Mouse (Mus musculus): ENCODE data around the gene Ern1.

Gene Ern1

DNA sequence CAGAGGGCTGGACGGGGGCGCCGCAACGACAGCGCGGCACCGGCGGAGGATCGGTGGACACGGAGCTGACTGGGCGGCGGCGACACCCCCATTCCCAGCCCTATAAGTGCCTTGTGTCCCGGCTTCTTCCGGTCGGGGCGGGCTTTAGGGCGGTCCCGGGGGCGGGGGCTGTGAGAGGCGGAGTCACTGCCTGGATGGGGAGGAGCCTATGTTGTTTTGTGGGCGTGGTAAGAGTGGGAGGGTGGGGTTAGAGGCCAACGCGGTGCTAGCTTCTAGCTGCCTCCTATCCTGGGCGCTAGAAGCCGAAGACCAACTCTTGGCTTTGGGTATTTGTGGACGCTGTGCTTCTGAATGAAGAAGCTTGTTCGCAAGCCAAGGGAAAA is at the start of gene Ern1:
Gene Ern1, minus strand, starts transcription at position 120 of the 383 bp plus-strand sequence.
- DNase-seq (ENCODE audit: low spot score), result peak; percentile 90

DNA sequence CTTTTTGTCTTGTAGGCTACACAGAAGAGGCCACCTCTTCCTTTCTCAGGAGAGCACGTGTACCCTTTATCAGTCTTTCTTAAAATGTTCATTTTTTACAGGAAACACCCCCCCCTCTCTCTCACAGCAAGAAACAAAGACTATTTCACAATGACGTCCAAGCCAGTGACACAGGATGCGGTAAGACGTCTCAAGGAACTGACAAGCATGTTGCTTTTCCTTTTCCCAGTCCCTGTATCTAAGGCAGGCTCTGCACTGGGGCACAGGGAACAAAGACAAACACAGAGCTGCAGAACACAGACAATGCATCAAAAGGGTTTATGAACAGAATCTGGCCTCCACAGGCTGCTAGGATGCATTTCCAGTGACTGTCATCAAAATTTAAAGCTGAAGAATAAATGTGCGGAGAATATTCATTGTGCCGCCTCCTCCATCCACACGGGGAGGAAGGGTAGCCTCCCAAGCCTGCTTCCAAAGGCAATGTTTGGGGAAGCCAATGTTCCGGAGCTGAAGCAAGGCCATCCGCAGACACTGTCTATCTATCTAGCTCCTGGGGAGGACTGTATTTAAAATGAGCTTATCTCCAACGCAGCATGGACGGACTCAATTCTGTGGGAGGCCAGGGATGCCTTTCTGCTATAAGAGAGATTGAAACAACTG is 48.7 kb upstream of the Ern1 start:
- DNase-seq (ENCODE audit: low spot score), result no peak

DNA sequence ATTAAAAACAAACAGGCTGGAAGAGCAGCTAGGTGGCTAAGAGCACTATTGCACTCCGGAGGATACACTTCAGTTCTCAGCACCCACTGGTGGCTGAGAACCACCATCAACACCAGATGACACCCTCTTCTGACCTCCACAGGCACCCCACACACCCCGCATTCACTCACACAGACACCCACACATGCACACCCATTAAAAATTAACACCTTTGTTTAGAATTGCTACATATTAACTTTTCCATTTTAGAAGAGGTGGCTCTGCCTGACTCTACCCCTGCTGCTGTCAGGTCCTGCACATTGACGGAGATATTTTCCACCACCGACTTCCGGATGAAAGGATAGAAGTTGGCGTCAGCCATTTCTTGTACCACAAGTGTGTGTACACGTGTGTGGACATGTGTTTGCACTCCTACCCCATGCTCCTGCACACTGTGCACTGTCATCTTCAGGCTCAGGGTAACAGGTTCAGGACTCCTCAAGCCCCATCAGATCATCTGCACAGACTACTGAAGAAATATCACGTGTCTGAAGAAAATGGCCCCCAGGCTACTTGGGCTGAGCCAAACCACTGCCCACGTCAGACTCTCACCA is 48.1 kb upstream of the Ern1 start:
- no peak for DNase-seq (ENCODE audit: low spot score)

DNA sequence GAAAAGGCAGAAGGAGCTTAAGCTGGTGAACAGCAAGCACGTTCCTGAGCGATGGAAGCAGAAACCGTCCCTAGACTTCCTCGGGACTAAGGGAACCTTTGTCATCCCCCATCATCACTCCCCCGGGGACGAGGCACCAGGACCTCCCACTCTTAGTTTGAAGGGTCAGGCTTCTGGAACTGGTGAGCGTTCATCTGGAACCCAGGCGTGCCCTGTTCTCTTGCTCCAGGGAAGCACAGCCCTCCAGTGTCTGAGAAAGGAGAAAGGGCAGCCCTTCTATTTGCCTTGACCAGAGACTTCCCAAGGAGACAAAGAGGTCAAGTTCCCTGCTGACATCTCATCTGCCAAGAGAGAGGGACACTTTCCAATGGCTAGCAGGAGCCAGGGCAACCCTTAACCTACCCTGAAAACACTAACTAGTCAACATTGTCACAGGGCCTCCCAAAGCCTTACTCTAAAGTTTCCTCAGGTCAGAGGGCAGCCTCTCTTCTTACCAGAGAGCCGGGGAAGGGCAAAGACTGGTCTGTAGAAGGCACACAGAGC is 44.7 kb upstream of the Ern1 start:
- no peak for DNase-seq (ENCODE audit: low spot score)

DNA sequence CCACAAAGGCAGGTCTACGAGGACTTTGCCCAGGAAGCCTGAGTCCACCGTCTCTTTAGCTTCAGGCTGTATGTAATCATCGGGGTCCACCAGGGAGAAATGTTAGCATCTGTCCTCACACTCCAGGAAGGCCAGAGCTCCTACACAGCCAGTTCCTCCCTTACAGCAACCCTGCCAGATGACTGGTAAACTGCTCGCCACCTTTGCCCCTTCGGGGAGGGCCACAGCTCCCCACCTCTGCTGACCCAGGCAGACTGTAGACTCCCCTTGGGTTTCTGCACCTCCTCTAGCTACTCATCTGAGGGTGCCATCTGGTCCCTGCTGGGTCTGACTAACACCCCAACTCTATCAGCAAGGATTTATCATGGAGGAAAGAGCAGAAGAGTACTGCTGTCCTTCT is 42.1 kb upstream of the Ern1 start:
- DNase-seq (ENCODE audit: low spot score), result no peak

DNA sequence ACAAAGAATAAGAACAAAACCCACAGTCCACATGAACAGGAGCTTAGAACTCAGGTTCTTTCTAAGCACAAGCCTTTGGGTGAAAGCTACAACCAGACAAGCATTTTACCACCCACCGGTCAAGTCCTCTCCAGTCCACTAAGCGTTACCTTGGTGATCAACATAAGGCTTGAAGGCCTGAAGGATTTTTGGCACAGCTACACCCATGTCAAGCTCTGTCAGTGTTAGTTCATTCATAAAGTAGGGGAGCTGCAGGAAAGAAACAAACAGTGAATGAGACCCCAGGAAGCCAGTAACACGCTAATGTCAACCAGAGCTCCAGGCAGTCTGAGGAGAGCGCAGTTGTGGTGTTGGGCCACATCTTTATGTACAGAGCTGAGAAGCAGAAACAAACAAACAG is 41.5 kb upstream of the Ern1 start:
- DNase-seq (ENCODE audit: low spot score), result no peak

DNA sequence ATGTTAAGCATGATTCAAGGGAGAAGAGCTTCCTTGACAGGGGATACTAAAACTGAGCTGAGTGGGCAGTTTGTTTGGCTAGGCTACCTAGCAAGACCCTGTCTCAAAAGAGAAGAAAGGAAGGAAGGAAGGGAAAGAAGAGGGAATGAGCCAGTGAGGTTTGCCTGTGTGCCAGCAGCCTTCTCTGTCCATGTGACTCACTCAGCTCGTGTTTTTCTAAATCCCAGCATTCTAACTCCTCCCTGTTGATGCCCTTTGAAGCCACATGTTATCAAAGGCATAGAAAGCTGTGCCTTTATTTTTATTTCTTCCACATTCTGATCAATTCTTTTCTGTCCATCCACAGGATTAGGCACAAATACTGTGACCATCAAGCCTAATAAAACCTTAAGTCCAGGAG is 40.3 kb upstream of the Ern1 start:
- DNase-seq (ENCODE audit: low spot score), result no peak

DNA sequence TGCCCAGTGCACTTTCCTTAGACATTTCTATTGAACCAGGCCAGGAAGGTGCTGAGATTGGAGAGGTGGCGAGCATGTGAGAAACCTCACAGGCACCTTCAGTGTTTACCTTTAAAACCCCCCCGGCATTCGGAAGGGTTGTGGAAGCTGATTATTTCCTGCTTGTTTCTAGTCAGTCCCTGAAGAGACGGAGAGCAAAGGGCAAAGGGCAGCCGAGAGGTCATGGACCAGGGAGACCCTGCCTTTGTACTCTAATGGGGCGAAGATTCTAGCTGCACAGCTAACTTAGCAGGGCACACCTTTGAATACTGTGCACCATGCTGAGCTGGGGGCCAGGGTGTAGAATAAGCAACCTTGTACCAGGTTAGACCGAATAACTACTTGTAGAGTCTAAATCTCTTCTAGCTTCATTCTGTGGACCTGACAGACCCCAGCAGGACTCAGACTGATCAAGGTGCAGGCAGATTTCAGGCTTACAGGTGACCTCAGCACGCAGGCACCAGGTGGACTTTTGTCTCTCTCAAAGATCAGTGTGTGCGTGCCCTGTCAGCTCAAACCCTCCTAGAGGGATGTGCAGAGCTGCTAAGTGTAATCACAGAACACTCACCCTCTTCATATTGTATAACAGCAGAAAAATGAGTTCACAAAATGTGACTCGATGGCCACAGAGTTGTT is 39.6 kb upstream of the Ern1 start:
- DNase-seq (ENCODE audit: low spot score), result no peak

DNA sequence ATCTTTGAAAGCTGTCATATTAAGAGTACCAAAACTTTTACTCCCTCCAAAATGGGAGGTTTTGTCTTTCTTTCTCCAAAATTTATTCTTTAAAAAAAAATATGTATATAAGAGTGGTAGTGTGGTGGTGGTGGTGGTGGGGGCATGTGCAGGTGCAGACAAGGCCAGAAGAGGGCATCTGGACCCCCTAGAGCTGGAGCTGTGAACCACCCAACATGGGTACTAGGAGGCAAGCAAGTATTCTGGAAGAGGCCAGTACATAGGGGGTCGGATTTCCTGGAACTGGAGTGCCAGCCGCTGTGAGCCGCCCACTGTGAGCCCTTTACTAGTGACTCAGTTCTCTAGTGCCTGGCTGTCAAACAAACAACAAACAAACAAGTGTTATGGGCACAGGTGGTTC is 34.9 kb upstream of the Ern1 start:
- no peak for DNase-seq (ENCODE audit: low spot score)

DNA sequence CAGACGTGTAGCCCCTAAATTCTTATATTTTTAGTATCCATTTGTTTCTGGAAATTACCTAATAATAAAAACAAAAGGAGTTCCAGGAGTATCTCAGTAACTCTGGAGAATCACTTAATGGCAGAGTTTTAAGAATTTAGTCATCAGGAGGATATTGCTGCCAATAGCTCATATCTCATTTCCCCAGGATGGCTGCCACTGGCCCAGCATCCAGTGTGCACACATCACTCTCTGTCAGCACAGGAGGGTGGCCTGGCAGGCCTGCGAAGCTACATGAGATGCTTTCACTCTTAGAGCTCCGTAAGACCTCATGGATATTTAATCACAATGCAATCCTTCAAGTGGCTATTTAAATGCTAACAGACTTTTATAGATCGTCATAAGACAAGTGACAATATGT is 34.0 kb upstream of the Ern1 start:
- no peak for DNase-seq (ENCODE audit: low spot score)

DNA sequence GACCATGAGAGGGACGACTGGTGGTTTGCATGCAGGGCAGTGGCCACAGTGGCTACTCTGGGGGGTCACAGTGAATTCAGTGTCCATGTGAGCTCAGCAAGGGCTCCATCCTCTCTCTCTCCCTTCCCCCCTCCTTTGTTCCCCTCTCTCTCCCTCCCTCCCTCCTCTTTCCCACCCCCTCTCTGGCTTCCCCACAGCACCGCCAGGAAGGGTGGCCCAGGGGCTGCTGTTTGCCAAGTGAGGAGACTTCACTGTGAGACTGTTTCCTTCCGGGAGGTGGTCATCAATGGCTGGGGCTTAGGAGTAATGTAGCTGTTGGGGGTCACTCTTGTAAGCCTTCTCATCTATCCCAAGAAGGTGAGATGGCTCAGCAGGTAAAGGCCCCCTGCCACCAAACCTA is 32.8 kb upstream of the Ern1 start:
- no peak for DNase-seq (ENCODE audit: low spot score)

DNA sequence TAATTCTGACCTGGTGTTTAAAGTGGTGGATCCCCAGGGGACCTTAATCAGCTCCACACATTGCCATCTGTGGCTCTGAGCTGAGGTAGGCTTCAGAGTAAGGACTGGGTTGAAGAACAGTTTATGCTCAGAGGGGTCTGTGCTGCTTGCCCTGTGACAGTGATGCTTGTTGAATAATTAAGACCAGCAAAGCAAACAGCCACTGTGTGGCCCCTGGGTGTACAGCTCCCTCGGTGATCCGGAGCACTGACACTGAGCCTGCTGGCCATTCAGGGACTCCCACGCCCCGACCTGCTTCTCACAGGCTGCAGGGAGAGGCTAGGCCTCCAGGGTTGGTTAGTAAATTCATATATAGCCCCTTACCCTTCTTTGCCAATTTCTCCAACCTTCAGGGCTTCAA is 31.9 kb upstream of the Ern1 start:
- no peak for DNase-seq (ENCODE audit: low spot score)

DNA sequence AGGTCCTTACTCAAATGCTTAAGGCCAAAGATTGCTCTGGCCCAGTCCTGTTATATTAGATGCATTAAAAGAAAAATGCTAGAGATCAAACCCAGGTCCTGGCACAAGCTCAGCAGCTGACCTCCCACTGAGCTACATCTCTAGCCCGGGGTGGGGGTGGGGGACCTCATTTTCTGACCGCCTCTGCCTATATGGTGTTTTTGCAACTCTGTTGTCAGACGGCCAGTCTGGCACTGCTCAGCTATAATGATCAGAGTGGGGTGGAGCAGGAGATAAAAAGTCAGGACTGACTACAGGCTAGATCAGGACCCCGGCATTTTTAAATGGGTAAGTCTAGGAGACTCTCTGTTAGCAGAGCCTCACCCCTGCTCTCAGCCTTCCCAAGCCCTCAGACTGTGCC is 30.7 kb upstream of the Ern1 start:
- DNase-seq (ENCODE audit: low spot score), result no peak

DNA sequence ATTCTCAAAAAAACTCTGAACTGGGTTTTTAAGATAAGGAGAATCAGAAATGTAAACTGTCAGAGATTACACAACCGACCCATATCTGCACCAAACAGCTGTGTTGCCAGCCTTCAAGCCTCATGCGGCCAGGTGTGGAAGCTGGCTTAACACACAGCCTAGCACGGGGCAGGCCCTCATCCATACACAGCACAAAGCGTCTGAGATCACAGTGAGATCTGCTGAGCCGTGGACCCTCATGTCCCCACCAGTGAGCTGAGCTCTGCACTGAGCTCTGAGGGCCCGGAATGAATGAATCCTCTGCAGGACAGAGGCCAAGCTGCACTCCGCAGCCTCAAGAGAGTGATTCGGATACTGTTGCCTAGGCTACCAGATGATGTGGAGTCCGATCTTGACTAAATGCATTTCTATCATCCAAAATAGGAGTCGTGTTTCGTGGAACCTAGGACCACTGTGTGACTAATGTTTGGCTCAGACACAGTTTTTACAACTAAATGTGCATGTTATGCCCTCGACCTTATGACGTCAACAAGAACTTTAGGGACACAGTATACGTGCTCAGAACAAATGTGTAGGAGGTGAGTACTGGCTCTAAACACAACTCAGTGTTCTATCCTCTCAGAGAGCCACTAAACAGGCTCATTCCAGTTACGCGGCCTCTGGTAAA is 27.6 kb upstream of the Ern1 start:
- no peak for DNase-seq (ENCODE audit: low spot score)

DNA sequence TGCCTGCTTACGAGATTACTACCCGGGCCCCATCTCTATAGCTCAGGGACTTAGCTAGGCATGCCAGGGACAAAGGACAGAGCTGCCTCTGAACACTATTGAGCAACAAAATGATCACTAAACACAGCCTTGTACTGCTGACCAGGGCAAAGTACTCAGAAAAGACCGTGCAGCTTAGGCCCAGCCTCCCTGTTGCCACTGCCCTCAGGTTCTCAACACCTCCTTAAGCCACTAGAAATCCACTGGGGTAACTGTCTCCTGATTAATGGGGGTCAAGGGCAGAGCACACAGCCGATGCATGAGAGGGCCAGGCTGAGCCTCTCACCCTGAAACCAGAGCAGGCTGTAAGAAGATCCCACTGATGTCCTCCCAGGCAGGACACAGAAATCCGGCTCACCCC is 26.8 kb upstream of the Ern1 start:
- DNase-seq (ENCODE audit: low spot score), result no peak

DNA sequence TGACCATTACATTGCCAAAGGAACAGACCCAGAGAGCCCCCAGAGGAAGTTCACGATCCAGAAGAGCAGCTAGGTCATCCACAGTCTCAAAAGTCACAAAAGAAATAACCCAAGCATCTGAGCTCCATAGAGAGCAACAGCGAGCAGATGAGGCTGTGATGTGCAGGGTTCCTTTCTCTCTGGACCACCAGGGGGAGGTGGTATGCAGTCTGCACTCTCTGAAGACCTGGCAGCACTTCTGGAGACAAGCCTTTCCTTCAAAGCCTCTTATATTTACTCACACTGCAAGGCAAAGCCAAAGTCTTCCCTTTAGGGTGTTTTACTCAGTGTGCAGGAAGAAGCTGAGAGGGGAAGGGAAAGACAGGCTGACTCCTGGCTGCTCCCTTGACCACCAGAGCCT is 25.5 kb upstream of the Ern1 start:
- no peak for DNase-seq (ENCODE audit: low spot score)

DNA sequence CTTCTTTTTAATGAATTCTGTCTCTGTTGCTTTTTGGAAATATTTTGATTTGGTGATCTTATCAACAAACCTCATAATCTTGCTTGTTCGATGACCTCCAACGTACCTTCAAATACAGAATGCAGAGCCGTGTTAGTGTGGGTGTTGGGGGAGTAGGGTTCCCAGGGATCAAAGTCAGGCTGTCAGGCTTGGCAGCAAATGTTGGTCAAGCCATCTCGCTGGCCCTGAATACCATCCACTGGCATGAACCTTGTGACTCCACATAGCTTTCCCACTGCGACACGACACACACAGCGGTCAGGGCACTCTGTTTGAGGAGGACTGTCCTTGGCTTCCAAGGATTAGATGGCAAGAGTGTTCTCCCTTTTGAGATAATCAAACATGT is 24.3 kb upstream of the Ern1 start:
- DNase-seq (ENCODE audit: low spot score), result no peak

DNA sequence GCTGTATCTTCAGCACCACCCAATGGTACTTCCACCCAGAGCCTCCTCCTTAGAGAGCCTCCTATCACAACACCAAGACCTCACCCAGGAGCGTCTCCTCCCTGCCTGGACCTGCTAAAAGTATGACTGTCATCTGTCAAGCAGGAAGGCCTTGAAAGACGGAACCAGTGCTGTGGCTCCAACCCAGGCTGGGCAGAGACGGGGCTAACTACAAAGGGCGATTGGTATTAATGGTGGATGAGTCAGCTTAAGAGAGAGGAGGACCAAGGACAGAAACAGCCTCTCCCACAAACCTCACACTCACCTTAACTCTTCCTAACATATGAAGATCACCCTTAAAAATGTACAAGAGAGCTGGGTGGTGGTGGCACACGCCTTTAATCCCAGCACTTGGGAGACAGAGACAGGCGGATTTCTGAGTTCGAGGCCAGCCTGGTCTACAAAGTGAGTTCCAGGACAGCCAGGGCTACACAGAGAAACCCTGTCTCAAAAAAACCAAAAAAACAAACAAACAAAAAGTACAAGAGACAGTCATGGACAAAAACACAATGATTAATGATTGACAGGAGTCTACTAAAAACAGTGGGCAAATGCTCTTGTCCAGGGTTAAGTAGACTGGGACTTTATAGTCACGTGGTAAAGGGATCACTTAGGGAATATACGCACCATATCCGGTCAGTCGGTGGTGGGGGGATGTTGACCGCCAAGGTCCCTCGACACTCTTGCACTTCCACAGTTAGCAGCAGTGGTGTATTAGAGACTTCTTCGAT is 23.8 kb upstream of the Ern1 start:
- no peak for DNase-seq (ENCODE audit: low spot score)

DNA sequence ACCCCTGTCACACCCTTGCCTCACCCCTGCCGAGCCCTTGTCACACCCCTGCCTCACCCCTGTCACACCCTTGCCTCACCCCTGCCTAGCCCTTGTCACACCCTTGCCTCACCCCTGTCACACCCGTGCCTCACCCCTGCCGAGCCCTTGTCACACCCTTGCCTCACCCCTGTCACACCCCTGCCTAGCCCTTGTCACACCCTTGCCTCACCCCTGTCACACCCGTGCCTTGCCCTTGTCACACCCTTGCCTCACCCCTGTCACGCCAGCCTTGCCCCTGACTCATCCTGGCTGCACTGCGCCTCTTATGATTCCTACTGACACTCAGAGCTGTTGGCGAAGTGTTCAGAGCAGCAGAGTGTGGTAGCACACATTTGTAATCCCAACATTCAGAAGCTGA is 20.0 kb upstream of the Ern1 start:
- DNase-seq (ENCODE audit: low spot score), result no peak

DNA sequence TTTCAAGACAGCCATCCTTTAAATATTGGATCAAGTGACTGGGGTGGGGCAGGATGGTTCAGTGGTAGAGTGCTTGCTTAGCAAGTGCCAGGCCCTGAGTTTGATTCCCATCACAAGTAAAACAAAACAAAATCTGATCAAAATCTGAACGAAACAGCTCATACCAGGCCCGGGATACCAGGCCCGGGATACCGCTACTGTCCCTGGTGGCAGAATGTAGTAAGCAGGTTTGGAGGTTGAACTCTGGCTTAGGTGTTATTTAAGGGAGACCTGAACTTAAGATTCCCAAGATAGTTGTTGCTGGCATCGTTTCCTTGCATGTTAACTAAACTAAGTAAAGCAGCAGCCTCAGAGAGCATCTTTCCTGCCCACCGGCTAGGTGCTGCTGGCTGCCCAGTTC is 18.6 kb upstream of the Ern1 start:
- no peak for DNase-seq (ENCODE audit: low spot score)

DNA sequence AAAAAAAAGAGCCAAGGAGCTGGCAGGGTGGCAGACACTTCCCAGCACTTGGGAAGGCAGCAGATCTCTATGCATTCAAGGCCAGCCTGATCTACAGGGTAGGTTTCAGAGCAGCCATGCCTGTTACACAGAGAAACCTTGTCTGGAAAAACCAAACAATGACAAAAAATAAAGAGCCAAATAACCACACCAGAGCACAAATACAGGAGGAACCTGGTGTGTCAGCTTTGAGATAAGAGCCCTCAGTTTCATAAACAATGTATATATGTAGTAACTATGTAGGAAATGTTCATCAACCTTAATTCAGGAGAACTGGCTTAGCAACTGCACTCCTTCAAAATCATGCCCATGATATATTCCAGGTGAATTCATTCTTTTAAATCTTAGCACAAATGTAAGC is 16.5 kb upstream of the Ern1 start:
- DNase-seq (ENCODE audit: low spot score), result no peak

DNA sequence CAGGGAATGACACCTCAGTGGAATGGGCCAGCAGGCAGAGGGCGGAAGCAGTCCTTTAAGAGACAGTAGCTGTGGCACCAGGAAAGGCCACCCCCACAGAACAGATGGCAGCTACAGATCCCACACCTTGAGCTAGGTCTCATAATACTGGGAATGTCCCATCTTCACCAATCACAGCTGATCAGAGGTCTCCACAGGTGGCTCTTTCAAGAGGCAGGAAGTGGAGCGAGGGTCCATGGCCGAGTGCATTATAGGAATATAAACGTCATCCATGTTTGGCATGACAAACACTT is 15.7 kb upstream of the Ern1 start:
- DNase-seq (ENCODE audit: low spot score), result no peak
